Mouse (Mus musculus) intestine, embryonic 16.5 days (tissue): ENCODE measurements around the gene Emsy. TPM values are rescaled to one million over a fixed set of nuclear protein-coding genes. Genes with fewer than 3 reads are reported as not detected.

ENCODE experiments used
- ATAC-seq: fragments of 200-750 bp; cut with Nextera tagmentation; 2 replicates; pipeline ENCODE4 v1.8.0; 2017; ENCODE audit warnings: moderate TSS enrichment, moderate library complexity
- H3K27ac ChIP-seq: fragments of 300-500 bp; sonication (generic); 2 replicates; pipeline ENCODE4 v1.5.1; 2014; ENCODE audit warnings: mild to moderate bottlenecking, low read length
- H3K27me3 ChIP-seq: fragments of 300-500 bp; sonication (generic); replicated peaks from 2 replicates; pipeline ENCODE4 v1.6.1; 2014; ENCODE audit warnings: low read length, control low read depth, mixed read lengths; ENCODE audit not compliant: control insufficient read depth, insufficient read depth
- H3K36me3 ChIP-seq: fragments of 300-500 bp; sonication (generic); 2 replicates; pipeline ENCODE4 v1.6.1; 2014; ENCODE audit warnings: low read length, control low read depth; ENCODE audit not compliant: control insufficient read depth, insufficient read depth
- H3K4me1 ChIP-seq: fragments of 300-500 bp; sonication (generic); 2 replicates; pipeline ENCODE4 v1.6.1; 2014; ENCODE audit warnings: low read length, control low read depth, mixed read lengths; ENCODE audit not compliant: control insufficient read depth, insufficient read depth
- H3K4me2 ChIP-seq: fragments of 300-500 bp; sonication (generic); 2 replicates; pipeline ENCODE4 v1.6.1; 2014; ENCODE audit warnings: low read depth, low read length, control low read depth
- H3K4me3 ChIP-seq: fragments of 300-500 bp; sonication (generic); 2 replicates; pipeline ENCODE4 v1.5.1; 2014; ENCODE audit warnings: mild to moderate bottlenecking, low read length
- H3K9ac ChIP-seq: fragments of 300-500 bp; sonication (generic); 2 replicates; pipeline ENCODE4 v1.6.1; 2014; ENCODE audit warnings: low read depth, low read length
- H3K9me3 ChIP-seq: fragments of 300-500 bp; sonication (generic); 2 replicates; pipeline ENCODE4 v1.6.1; 2016; ENCODE audit warnings: low read length, control low read depth; ENCODE audit not compliant: control insufficient read depth
- WGBS: fragments of 180-500 bp; shearing (Covaris S2); extraction: QIAGEN DNeasy Blood & Tissue Kit; methylation state at CpG from one replicate; pipeline ENCODE4 v1.1.7; 2014; 5-methylcytosine and 5-hydroxymethylcytosine counted together
- polyA plus RNA-seq: library from polyadenylated mRNA; unstranded; fragments of >200 nt; fragmentation: Nextera tagmentation; extraction: Ambion mirVana; gene quantifications from 2 replicates; pipeline ENCODE4 v1.2.1, GENCODE M21; 2015

Emsy gene
- polyA plus RNA-seq, 1 experiment from 2014 or later = 16.3 TPM

- Histone ChIP-seq H3K36me3 (no peaks in the 10 kb centered on the region), H3K27ac (no peak overlapping the region), H3K9ac (no peak overlapping the region), H3K27me3 (no peaks in the 10 kb centered on the region), H3K4me2 (no peak overlapping the region), H3K9me3 (no peaks in the 10 kb centered on the region), H3K4me1 (peaks cover 22% of the 10 kb centered on the region), H3K4me3 (no peak overlapping the region)
- ATAC-seq = no peak
- 88% methylated on average over 7 of the region's 7 CpGs for WGBS
These were observed 82.3 kb downstream of the Emsy start for GRCm38 (mm10) chr7:98574271-98574670.

GRCm38 (mm10) chr7:98573231-98573781, 83.3 kb downstream of the Emsy start:
- Histone ChIP-seq H3K36me3 (no peaks in the 10 kb centered on the region), H3K4me1 (peaks cover 22% of the 10 kb centered on the region), H3K9ac (no peak overlapping the region), H3K27me3 (no peaks in the 10 kb centered on the region), H3K4me2 (no peak overlapping the region), H3K9me3 (no peaks in the 10 kb centered on the region), H3K27ac (peak overlapping the region; percentile 86), H3K4me3 (no peak overlapping the region)
- peak; percentile 54 for ATAC-seq
- 48% methylated on average over 10 of the region's 10 CpGs for WGBS

GRCm38 (mm10) chr7:98572223-98572868, 84.2 kb downstream of the Emsy start:
- Histone ChIP-seq H3K36me3 (no peaks in the 10 kb centered on the region), H3K27ac (peak overlapping the region; percentile 86), H3K4me1 (peaks cover 19% of the 10 kb centered on the region), H3K27me3 (no peaks in the 10 kb centered on the region), H3K4me2 (no peak overlapping the region), H3K9ac (no peak overlapping the region), H3K9me3 (no peaks in the 10 kb centered on the region), H3K4me3 (no peak overlapping the region)
- 33% methylated on average over 10 of the region's 10 CpGs for WGBS
- peak; percentile 75 for ATAC-seq

GRCm38 (mm10) chr7:98570824-98571505, 85.6 kb downstream of the Emsy start:
- no peaks in the 10 kb centered on the region for H3K27me3 ChIP-seq
- no peaks in the 10 kb centered on the region for H3K9me3 ChIP-seq
- H3K27ac ChIP-seq = no peak overlapping the region
- H3K4me2 ChIP-seq = no peak overlapping the region
- no peaks in the 10 kb centered on the region for H3K36me3 ChIP-seq
- H3K9ac ChIP-seq = no peak overlapping the region
- peaks cover 19% of the 10 kb centered on the region for H3K4me1 ChIP-seq
- no peak for ATAC-seq
- 62% methylated on average over 8 of the region's 8 CpGs for WGBS
- no peak overlapping the region for H3K4me3 ChIP-seq

- no peaks in the 10 kb centered on the region for H3K9me3 ChIP-seq
- no peaks in the 10 kb centered on the region for H3K27me3 ChIP-seq
- no peak overlapping the region for H3K4me3 ChIP-seq
- no peak for ATAC-seq
- 40% methylated on average over 5 of the region's 5 CpGs for WGBS
- H3K4me2 ChIP-seq = no peak overlapping the region
- no peaks in the 10 kb centered on the region for H3K36me3 ChIP-seq
- no peak overlapping the region for H3K27ac ChIP-seq
- H3K9ac ChIP-seq = no peak overlapping the region
- peaks cover 8% of the 10 kb centered on the region for H3K4me1 ChIP-seq
These were observed 89.5 kb downstream of the Emsy start for GRCm38 (mm10) chr7:98567056-98567455.

- Histone ChIP-seq H3K4me1 (no peaks in the 10 kb centered on the region), H3K4me3 (no peak overlapping the region), H3K9ac (no peak overlapping the region), H3K27ac (peak overlapping the region; percentile 55), H3K27me3 (no peaks in the 10 kb centered on the region), H3K4me2 (no peak overlapping the region), H3K9me3 (no peaks in the 10 kb centered on the region), H3K36me3 (no peaks in the 10 kb centered on the region)
- peak; percentile 60; the same call in 1 of the 2 replicates for ATAC-seq
- WGBS = 63% methylated on average over 9 of the region's 9 CpGs
These were observed 91.8 kb downstream of the Emsy start for GRCm38 (mm10) chr7:98564607-98565364.

- Histone ChIP-seq H3K4me3 (no peak overlapping the region), H3K4me2 (no peak overlapping the region), H3K36me3 (no peaks in the 10 kb centered on the region), H3K4me1 (no peaks in the 10 kb centered on the region), H3K27ac (peak overlapping the region; percentile 55; the same call in 1 of the 2 replicates), H3K27me3 (no peaks in the 10 kb centered on the region), H3K9me3 (no peaks in the 10 kb centered on the region), H3K9ac (no peak overlapping the region)
- WGBS = 85% methylated on average over 6 of the region's 6 CpGs
- ATAC-seq = no peak
These were observed 92.6 kb downstream of the Emsy start for GRCm38 (mm10) chr7:98563991-98564390.

GRCm38 (mm10) chr7:98562966-98563365, 93.6 kb downstream of the Emsy start:
- Histone ChIP-seq H3K9me3 (no peaks in the 10 kb centered on the region), H3K27me3 (no peaks in the 10 kb centered on the region), H3K4me3 (no peak overlapping the region), H3K4me2 (no peak overlapping the region), H3K4me1 (no peaks in the 10 kb centered on the region), H3K9ac (no peak overlapping the region), H3K27ac (no peak overlapping the region), H3K36me3 (no peaks in the 10 kb centered on the region)
- no peak for ATAC-seq
- 69% methylated on average over 5 of the region's 5 CpGs for WGBS

GRCm38 (mm10) chr7:98562186-98562585, 94.4 kb downstream of the Emsy start:
- no peak for ATAC-seq
- Histone ChIP-seq H3K4me1 (no peaks in the 10 kb centered on the region), H3K4me3 (no peak overlapping the region), H3K36me3 (no peaks in the 10 kb centered on the region), H3K9ac (no peak overlapping the region), H3K27me3 (no peaks in the 10 kb centered on the region), H3K27ac (no peak overlapping the region), H3K9me3 (no peaks in the 10 kb centered on the region), H3K4me2 (no peak overlapping the region)
- 85% methylated on average over 8 of the region's 8 CpGs for WGBS
